Mouse (Mus musculus) activated CD4-positive, CD25-positive, alpha-beta regulatory T cell, adult 4 months (primary cell): ENCODE data around the gene Mansc1. TPM values are rescaled to one million over a fixed set of nuclear protein-coding genes. Genes with fewer than 3 reads are reported as not detected.

Experiments
- ATAC-seq: one replicate; pipeline ENCODE4 v1.8.0; 2017
- polyA plus RNA-seq, 2 experiments: library from polyadenylated mRNA; unstranded; fragments of 100-300 nt; shearing (Covaris generic); gene quantifications; one replicate each; pipeline ENCODE4 v1.2.1; 2017

The Mansc1 gene
- polyA plus RNA-seq, 2 experiments from 2014 or later: 8.6 to 9.9 TPM

DNA sequence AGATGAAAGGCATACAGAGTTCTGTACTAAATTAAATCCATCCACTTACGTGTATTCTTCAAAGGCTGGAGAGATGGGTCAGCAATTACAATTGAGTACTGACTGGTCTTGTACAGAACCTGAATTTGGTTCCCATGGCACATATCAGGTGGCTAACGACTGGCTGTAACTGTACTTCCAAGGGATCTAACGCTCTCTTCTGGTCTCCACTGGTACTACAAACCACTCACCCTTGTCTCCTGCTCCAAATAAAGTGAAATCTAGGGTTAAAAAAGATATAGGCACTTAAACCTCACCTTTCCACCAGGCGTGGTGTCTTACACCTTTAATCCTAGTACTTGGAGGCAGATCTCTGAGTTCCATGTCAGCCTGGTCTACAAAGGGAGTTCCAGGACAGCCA is 4.2 kb upstream of the Mansc1 start:
- ATAC-seq: no peak

DNA sequence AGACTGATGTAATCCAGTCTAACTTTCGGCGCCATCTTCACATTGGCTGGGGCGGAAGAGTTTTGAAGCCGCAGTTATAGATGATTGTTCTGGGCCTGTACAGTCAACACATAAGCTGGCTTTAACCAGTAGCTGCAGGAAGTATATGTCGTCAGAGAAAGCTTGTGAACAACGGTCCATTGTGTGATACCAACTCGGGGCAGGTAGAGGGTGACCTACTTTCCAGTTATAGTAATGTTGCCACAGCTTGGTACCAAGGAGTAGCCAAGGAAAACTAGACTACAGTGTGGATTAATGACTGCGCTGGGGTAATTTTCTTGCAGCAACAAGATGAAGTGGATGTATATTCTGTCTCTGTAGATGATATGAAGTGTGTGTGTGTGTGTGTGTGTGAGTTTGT is 1.3 kb upstream of the Mansc1 start:
- ATAC-seq: no peak

DNA sequence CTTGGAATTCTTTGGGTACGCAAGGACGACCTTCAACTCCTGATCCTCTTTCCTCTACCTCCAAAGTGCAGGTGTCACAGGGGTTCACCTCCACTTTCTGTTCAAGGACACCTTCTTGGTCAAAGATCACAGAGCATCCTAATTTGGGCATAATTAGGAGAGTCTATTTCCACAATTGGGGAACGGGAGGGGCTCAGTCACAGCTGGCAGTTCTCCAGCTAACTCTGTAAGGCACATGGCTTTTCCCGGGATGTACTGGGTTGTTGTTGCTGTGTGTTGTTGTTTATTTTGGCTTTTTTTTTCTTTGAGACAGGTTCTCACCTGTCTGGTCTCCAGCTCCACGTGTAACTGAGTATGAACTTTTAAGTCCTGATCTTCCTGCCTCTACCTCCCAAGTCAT is 468 bp upstream of the Mansc1 start:
- ATAC-seq: no peak

DNA sequence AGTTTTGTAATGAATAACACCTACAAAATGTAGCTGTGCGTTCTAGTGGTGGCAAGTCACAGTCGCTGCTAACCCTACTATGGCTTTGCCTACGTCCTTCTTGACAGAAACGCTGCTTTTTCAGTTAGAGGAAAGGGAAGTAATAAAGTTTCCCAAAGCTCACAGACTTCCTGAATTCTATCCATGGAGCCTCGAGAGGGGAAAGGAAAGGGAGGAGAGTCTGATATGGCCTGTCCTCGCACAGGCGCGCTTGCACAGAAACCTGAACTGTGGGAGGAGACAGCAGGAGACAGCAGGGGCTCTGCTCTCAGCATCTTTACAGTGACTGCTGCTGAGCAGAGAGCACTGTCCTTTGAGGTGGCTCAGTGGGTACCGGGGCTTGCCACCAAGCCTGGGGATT is 1.8 kb downstream of the Mansc1 start:
- no peak for ATAC-seq

DNA sequence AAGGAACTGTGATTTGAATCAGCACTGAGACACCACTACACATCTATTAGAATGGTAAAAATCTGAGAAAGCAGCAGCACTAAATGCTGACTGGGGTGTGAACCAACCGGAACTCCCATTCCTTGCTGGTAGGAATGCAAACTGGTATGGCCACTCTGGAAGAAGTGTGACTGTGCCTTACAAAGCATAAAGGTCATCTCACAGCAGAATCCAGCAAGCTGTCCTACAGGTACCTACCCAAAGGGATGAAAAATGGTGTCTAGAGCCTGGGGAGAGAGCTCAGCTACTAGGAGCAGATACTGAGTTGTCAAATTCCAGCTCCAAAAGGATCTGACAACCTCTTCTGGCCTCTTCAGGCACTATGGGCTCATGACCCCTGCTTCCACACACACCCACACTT is 5.7 kb downstream of the Mansc1 start:
- ATAC-seq: no peak

DNA sequence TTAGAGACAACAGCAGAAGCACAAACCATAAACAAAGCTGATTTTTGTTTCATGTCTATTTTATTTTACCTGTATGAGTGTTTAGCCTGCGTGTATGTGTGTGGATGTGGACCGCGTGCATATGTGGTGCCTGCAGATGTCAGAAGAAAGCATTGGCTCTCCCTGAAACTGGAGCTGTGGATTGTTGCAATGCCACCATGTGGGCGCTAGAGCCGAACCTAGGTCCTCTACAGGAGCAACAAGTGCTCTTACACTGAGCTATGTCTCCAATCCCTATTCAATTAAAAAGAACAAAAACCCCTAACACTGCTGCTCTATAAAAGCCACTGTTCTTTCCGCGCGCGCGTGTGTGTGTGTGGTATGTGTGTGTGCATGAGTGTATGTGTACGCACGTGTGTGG is 6.9 kb downstream of the Mansc1 start:
- ATAC-seq: no peak

DNA sequence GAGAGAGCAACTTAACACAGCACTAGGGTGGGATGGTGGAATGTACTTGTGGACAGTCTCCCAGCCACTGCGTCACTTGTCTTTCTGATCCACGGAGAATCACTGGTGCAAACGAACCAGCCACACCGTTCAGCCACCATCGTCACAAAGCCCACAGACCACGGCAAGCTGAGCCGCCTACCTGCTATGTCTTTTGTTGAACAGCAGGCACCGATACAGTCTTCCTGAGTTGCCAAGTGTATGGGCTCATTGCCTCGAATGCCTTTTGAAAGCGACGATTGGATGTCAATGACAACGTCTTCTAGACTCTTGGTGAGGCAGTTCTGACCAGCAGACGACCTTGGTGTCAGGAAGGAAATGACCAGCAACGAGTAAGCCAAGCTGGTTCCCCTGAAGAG is 10.7 kb downstream of the Mansc1 start:
- ATAC-seq: no peak

DNA sequence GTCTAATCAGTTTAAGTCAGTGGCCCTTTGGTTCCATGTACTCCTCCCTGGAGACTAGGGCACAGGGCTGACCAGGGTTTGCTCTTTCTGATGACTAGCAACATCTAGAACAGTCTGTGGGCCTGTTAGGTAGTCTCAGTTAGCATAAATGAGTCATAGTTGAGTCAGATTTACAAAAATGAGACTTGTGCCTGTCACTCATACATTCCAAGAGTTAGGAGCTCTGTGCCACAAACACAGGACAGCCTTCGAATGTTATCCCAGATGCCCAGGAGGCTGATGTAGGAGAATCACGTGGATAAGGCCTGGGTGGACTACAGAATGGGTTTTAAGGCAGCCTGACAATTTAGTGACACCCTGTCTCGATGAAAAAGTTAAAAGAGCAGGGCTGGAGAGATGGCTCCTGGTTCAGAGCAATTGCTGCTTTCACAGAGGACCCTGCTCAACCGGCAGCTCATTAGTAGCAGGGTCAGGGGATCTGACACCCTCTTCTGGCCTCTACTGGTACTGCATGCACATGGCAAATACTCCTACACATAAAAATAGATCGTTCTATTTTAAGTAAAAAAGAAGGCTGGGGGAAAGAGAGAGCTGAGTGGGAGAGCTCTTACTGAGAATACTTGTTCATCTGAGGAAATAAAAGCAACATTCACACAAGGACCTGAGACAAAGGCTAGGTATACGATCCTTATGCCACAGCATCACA is 11.3 kb downstream of the Mansc1 start:
- no peak for ATAC-seq

DNA sequence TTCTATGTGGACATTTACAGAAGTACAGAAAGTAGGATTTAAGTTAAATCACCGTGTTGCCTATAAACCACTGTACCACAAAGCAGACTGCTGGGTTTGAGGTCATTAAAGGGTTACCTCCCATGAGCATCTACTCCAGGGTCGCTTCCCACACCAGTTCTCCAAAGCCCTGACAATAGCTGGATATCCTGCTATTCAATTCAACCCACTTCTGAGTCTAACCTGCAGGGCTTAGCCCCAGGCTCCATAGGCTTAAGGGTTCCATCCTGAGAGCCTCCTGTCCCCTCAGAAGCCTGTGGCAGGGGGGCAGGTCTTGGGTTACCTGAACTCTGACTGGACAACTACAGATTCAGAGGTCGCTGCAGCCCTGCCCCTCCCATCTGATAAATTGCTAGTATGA is 12.2 kb downstream of the Mansc1 start:
- ATAC-seq: no peak

DNA sequence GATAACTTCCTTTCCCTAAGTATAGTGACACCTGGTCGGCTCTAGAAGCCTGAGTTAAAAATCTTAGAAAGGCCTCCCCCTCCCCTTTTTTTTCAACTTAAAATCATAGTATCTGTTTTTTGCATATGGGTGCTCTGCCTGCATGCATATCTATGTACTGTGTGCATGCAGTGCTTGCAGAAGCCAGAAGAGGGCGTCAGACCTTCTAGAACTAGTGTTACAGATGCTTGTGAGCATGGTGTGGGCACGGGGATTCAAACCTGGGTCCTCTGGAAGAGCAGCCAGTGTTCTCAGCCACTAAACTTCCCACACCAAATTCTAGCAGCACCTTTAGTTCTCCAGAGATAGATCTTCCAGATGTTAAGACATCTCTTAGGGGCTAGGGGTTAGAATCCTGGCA is 14.7 kb downstream of the Mansc1 start:
- no peak for ATAC-seq

DNA sequence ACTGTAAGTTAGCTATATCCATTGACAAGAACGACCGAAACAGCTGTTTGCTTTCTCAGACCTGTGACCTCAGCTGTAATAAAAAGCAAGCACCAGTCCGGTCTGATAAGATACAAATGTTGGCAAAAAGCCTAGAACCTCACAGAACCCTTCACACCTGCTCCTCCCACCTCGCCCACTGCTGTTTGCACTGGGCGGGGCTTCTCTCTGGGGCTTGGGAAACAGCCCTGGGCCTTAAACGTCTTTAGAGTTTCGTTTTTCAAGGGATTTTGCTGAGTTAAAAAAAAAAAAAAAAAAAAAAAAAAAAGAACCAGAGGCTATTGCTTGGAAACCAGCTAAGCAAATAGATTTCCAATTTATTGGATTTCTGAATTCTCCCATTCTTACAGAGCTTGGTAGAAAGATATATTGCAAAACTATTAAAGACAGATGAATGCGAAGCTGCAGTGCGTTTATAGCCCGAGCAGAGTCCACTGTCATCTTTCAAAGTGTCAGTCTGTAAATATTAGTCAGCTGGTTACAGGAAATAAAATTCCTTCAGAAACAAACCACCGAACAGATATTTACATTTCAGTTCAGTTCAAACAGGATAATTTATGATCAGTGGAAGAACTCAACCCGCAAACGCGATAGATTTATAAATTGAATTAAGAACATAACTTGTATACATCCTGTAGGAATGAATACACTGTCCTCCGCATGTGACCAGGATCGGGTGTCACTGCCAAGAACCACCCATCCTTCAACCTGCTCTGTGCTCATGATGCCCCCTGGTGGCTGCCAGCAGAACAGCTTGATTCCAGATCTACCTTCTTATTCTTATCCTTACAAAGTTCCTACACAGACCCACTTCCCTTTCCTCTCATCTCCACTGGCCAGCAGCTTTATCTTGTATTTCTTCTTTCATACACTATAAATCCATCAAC is 17.3 kb downstream of the Mansc1 start:
- ATAC-seq: peak; percentile 86

DNA sequence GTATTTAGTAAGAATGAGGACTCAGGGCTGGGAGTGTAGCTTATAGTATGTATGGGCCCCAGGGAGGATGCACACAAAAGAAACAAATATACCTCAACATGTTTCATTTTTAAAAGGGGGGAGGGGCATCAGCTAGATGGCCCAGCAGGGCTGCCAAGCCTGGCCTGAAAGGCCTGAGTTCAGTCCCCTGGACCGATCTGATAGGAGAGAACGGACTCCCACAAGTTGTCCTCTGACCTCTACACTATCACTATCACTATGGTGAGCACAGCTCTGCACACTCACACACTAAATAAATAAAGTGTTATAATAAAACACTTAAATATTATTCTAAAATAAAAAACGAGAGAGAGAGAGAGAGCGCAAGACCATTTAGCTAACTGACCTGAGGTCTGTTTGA is 18.0 kb downstream of the Mansc1 start:
- ATAC-seq: no peak

DNA sequence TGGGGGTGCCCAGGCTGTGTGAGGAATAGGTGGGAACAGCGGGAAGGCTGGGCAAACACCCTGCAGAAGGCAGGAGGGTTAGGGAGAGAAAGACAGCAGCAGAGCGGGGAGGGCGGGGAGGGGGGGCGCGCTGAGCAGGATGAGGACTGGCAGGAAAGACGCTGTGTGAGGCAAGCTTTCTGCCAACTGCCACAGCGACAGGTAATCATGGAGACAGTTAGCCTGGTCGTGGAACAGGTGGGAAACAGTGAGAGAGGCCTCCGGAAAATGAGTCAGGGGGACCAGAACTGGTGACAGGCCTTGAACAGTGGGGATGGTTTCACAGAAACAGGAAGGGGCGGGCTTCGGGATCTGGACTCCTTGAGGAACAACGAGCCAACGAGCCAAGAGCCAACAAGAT is 20.4 kb downstream of the Mansc1 start:
- ATAC-seq: no peak

DNA sequence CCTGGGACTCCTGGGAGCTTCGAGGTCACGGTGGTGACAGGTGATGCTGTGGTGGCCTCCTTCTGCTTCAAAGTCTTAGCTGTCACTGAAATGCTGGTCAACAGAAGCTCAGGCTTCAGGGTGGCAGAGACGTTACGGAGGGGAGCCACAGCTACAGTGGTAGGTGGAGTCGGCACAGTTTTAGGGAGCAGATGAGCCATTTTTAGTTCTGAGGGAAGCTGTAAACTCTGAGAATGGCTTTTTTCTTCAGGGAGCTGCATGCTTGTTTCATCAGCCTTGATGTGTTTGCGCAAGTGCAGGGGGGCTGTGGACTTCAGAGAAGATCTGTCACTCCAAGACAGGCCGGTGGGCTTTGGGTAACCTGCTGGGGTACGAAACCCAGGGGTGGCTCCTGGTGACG is 21.9 kb downstream of the Mansc1 start:
- ATAC-seq: no peak

DNA sequence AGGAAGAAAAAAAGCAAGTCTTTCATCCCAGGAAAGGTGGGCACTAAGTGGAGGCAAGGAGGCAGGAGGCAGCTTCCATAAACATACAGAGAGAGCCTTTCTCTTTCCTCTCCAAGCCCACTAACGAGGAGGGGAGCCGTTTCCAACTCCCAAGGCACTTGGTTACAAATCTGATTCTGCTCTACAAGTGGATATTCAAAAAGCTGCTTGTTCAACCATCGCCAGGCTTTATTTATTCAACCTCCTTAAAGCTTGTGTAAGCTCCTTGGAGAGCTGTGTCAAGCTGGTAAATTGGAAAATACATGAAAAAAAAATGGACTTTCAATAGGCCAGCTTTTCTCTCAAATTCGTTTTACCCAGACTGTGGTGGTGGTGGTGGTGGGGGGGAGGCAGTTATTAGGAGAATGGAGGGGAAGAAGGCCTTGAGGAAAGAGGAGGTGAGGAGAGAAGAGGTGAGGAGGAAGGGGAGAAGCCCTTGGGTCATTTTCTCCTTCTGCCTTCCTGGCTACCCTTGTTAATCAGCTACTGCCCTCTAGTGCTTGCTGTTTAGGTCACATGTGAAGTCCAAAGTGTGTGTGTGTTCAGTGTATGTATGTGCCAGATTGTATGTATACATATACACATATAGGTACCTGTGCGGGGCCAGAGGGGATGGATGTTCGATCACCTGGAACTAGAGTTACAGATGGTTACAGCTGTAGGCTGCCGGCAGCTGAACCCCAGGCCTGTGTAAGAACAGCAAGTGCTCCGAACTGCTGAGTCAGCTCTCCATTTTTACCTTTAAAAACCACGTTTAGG is 25.1 kb downstream of the Mansc1 start:
- ATAC-seq: no peak

DNA sequence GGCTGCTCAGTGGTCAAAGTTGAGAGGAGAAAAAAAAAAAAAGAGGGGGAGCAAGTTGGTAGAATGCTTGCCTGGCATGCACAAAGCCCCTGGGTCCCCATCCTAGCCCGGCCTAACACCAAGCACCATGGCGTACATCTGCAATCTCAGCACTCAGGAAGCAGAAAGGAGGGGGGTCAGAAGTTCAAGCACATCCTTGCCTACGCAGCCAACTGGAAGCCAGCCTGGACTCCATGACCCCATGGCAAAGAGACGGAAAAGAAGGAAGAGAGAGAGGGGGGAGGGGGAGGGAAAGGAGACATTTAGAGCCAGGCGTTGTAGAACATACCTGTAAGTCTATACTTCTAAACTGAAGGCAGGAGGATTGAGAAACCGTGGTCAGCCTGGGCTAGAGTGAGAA is 25.7 kb downstream of the Mansc1 start:
- ATAC-seq: no peak

DNA sequence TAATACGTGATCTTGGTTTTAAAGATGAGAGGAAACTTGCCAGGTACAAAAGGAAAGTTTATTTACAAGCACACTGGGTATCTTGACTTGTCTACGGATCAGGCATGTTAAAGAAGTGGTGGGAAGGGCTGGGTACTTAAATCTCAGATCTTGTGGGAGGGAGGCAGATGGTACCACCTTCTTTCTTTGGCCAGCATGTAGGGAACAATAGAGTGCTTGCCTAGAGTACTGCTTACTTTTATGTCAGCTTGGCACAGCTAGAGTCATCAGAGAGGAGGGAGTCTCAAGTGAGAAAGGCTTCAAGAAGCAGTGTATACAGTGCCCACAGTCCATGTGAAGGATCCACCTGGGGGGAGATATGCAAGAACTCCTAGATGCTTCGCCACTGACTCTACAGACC is 27.1 kb downstream of the Mansc1 start:
- ATAC-seq: no peak

DNA sequence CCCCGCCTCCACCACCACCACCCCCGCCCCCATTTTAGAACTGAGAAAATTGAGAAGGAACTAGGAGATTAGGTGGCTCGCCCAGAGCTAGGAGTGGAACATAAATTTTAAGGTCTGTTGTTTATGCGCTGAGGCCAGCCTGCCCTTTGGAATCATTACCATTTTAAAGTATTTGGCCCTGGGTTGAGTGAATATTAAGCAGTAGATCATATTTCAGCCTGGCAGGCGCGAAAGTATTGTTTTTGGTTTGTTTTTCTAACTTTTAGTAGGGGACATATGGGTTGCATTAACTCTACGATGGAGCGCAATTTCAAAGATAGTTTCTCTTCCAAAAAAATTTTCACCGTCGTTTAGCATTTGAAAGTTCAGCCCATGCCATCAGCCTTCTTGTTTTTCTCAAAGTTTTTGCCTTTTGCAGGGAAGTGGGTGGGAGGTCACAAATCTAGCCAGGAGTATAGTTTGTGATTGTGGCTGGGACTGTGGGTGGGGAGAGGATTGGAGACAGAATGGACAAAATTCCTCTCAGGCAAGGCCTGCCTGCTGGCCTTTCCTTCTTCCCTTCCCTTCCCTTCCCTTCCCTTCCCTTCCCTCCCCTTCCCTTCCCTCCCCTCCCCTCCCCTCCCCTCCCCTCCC is 29.8 kb downstream of the Mansc1 start:
- ATAC-seq: no peak

DNA sequence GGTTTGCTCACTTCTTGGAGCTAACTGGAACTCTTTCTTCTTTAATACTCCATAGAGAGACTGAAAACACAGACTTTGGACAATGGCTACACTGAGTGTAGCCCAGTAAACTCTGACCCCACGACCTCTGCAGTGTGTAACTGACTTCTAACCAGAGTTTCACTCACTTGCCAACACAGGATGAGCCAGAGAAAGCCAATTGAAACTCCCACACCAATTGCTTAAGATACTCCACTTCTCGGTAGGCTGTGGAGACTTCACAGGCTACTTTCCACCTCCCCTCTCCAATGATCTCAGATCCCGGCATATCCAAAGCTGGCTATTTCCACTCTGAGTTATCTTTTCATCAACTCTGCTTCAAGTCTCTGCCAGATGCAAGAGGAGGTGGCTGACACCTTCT is 30.5 kb downstream of the Mansc1 start:
- ATAC-seq: no peak

DNA sequence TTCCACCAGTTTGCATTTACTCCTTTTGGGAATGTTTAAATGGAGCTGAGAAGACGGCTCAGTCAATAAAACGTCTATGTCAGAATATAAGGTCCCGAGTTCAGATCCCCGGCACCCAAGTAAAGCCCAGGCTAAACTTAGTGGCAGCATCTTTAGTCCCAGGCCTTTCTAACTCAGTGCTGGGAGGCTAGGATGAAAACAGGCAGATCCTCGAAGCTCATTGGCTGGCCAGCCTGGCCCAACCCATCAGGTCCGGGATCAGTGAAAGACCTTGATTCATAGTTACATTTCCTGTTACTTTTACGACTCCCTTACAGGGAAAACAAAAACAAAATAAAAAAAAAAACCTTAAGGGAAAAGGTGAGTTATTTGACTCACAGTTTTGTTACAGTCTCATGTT is 31.2 kb downstream of the Mansc1 start:
- ATAC-seq: no peak

DNA sequence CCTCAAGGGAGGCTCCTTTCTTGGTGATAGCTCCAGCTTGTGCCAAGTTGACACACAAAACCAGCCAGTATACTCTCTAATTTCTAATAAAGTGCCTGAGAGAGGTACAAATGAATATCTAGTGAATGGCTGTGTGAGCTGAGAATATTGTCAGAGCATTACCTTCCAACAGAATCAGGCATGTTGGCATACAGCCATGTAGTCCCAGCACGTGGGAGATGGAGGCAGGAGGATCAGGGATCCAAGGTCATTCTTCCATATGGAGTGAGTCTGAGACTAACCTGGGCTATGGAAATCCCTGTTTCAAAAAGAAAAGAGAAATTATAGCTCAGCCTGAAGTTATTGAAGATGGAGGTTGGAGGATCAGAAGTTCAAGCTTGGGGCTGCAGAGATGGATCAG is 33.0 kb downstream of the Mansc1 start:
- ATAC-seq: no peak

DNA sequence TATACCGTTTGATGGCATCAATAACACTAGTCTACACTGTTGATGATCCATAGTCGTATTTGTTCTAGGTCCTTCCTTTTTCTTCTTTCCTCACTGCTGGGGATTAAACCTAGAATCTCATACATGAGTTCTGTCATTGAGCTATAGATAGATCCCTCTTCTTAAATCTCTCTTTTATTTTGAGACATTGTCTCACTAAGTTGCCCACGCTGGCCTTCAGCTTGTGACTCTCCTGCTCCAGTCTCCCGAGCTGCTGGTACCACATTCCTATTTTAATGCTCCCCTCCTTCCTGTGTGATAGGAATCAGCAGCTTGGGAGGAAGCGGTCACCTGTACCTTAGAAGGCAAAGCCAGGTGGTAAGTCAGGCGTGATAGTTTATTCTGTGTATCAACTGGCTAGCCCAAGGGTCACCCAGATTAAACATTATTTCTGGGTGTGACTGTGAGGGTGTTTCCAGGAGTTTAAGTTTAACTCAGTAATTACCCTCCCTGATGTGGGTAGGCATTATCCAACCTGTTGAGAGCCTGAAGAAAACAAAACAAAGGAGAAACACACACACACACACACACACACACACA is 34.5 kb downstream of the Mansc1 start:
- ATAC-seq: no peak
